Mouse (Mus musculus) G1E (cell line): ENCODE measurements around the gene Gm6096. TPM values are rescaled to one million over a fixed set of nuclear protein-coding genes. Genes with fewer than 3 reads are reported as not detected.
"Not testable (repeated sequence)": the region's sequence is repeated elsewhere in the genome, so short reads cannot be mapped to it uniquely, and the experiment has no call there.

Experiments used
- ATAC-seq: 2 replicates; pipeline ENCODE4 v1.8.0; 2016; ENCODE audit warnings: mild to moderate bottlenecking; ENCODE audit not compliant: insufficient number of reproducible peaks, poor library complexity, low FRiP score, severe bottlenecking; ENCODE audit errors: extremely low read depth
- DNase-seq: peaks from one replicate; pipeline ENCODE4 v3.0.0; 2012; ENCODE audit warnings: low spot score
- H3K27me3 ChIP-seq: 2 replicates; pipeline ENCODE4 v1.6.1; 2012; ENCODE audit warnings: mild to moderate bottlenecking, low read length, inconsistent platforms; ENCODE audit not compliant: insufficient read depth
- H3K36me3 ChIP-seq: replicated peaks from 2 replicates; pipeline ENCODE3; 2012; ENCODE audit warnings: mild to moderate bottlenecking, inconsistent platforms
- H3K4me1 ChIP-seq: 2 replicates; pipeline ENCODE4 v1.6.1; 2012; ENCODE audit warnings: low read depth, low read length, inconsistent platforms, mixed read lengths; ENCODE audit not compliant: insufficient read depth
- H3K4me3 ChIP-seq: 2 replicates; pipeline ENCODE4 v1.5.1; 2012; ENCODE audit warnings: low read depth, mild to moderate bottlenecking, inconsistent platforms, low read length, moderate library complexity, mixed read lengths
- H3K9me3 ChIP-seq: replicated peaks from 2 replicates; pipeline ENCODE4 v1.6.1; 2012; ENCODE audit warnings: inconsistent platforms
- CTCF ChIP-seq: IDR thresholded peaks from 2 replicates; pipeline ENCODE4 v1.5.1; 2012; ENCODE audit warnings: low read depth, low read length, inconsistent platforms, mixed read lengths
- GATA1 ChIP-seq: IDR thresholded peaks from 2 replicates; pipeline ENCODE4 v1.6.1; 2012; ENCODE audit warnings: borderline replicate concordance, low read length, inconsistent platforms, mixed read lengths
- GATA2 ChIP-seq: IDR thresholded peaks from 2 replicates; pipeline ENCODE4 v1.6.1; 2012; ENCODE audit warnings: low read depth, low read length, inconsistent platforms, borderline replicate concordance
- POLR2AphosphoS5 ChIP-seq: IDR thresholded peaks from 2 replicates; pipeline ENCODE4 v1.6.1; 2012; ENCODE audit warnings: low read depth, low read length, inconsistent platforms; ENCODE audit not compliant: insufficient replicate concordance
- TAL1 ChIP-seq: conservative IDR thresholded peaks from 2 replicates; pipeline ENCODE4 v1.6.1; 2012; ENCODE audit warnings: low read depth, low read length, inconsistent platforms, mixed read lengths
- polyA plus RNA-seq: library from polyadenylated mRNA; stranded (reverse); fragments of >175 nt; gene quantifications from 2 replicates; pipeline ENCODE4 v1.2.3, GENCODE M21; 2012
- total RNA-seq, 2 experiments: library from RNA; stranded (forward) in 1 of 2; stranded (reverse) in 1 of 2; fragments of 200-1000 nt in 1 of 2; fragments of >200 nt in 1 of 2; fragmentation: Nextera tagmentation in 1 of 2; gene quantifications; 2 replicates each; pipeline ENCODE4 v1.2.3; 2014 to 2017

Gene Gm6096
- total RNA-seq (2014; fragmentation: Nextera tagmentation) (not detected in 2 replicates), total RNA-seq (2017) (not detected in 2 replicates), polyA plus RNA-seq (not detected in 2 replicates)

- no peak for ATAC-seq
- Histone ChIP-seq H3K4me1 (peaks cover 3% of the 10 kb centered on the region; the same call in 1 of the 2 replicates), H3K36me3 (peaks cover 78% of the 10 kb centered on the region), H3K9me3 (no peaks in the 10 kb centered on the region), H3K4me3 (no peak within 1 kb of the TSS), H3K27me3 (no peaks in the 10 kb centered on the region)
- no peak for DNase-seq
- TF ChIP-seq POLR2AphosphoS5 (no peak), CTCF (no peak), GATA1 (no peak), TAL1 (no peak), GATA2 (no peak)
These were observed at the start of gene Gm6096 for GRCm38 (mm10) chr7:34250738-34251137. Gm6096 (plus strand) TSS chr7:34251038.

- not testable (repeated sequence) for DNase-seq, ATAC-seq, H3K4me3 ChIP-seq, H3K27me3 ChIP-seq, H3K9me3 ChIP-seq
- peaks cover 70% of the 10 kb centered on the region for H3K36me3 ChIP-seq
- peaks cover 49% of the 10 kb centered on the region for H3K4me1 ChIP-seq
These were observed 48.7 kb upstream of the Gm6096 start for GRCm38 (mm10) chr7:34202147-34202546.

GRCm38 (mm10) chr7:34206331-34206730 lies 44.5 kb upstream of the Gm6096 start:
- TF ChIP-seq GATA1 (no peak), TAL1 (no peak), POLR2AphosphoS5 (no peak), GATA2 (no peak), CTCF (no peak)
- no peak overlapping the region for H3K4me3 ChIP-seq
- peaks cover 55% of the 10 kb centered on the region for H3K4me1 ChIP-seq
- DNase-seq (no peak), ATAC-seq (no peak)
- H3K27me3 ChIP-seq = no peaks in the 10 kb centered on the region
- no peaks in the 10 kb centered on the region for H3K9me3 ChIP-seq
- peaks cover 98% of the 10 kb centered on the region for H3K36me3 ChIP-seq

- no peak for DNase-seq
- Histone ChIP-seq H3K36me3 (peaks cover 100% of the 10 kb centered on the region), H3K27me3 (no peaks in the 10 kb centered on the region), H3K4me1 (peaks cover 51% of the 10 kb centered on the region), H3K4me3 (no peak overlapping the region), H3K9me3 (no peaks in the 10 kb centered on the region)
- ATAC-seq = no peak; the same call in 1 of the 2 replicates
- no peak for TF ChIP-seq POLR2AphosphoS5
- 0 out of 2 replicates have a peak, but pooled peaks have one; percentile 9 for TF ChIP-seq CTCF
These were observed 42.7 kb upstream of the Gm6096 start for GRCm38 (mm10) chr7:34208027-34208745.

GRCm38 (mm10) chr7:34213281-34213680 lies 37.6 kb upstream of the Gm6096 start:
- DNase-seq (no peak), ATAC-seq (no peak)
- H3K9me3 ChIP-seq = no peaks in the 10 kb centered on the region
- no peaks in the 10 kb centered on the region for H3K27me3 ChIP-seq
- H3K4me3 ChIP-seq = no peak overlapping the region
- H3K4me1 ChIP-seq = peaks cover 54% of the 10 kb centered on the region
- peaks cover 100% of the 10 kb centered on the region for H3K36me3 ChIP-seq
- TF ChIP-seq CTCF (no peak), TAL1 (no peak)

GRCm38 (mm10) chr7:34214644-34215043 lies 36.2 kb upstream of the Gm6096 start:
- Histone ChIP-seq H3K27me3 (no peaks in the 10 kb centered on the region), H3K36me3 (peaks cover 100% of the 10 kb centered on the region), H3K4me1 (peaks cover 58% of the 10 kb centered on the region), H3K4me3 (no peak overlapping the region), H3K9me3 (no peaks in the 10 kb centered on the region)
- DNase-seq (no peak), ATAC-seq (no peak)
- TF ChIP-seq GATA2 = no peak
- no peak for TF ChIP-seq TAL1
- no peak for TF ChIP-seq GATA1
- no peak for TF ChIP-seq POLR2AphosphoS5
- TF ChIP-seq CTCF = no peak

- Histone ChIP-seq H3K36me3 (peaks cover 100% of the 10 kb centered on the region), H3K4me1 (peaks cover 55% of the 10 kb centered on the region), H3K4me3 (no peak overlapping the region), H3K27me3 (no peaks in the 10 kb centered on the region), H3K9me3 (no peaks in the 10 kb centered on the region)
- DNase-seq (no peak), ATAC-seq (no peak)
- no peak for TF ChIP-seq CTCF
- TF ChIP-seq GATA2 = no peak
- no peak; the same call in 1 of the 2 replicates for TF ChIP-seq POLR2AphosphoS5
- TF ChIP-seq TAL1 = no peak
- no peak for TF ChIP-seq GATA1
These were observed 35.4 kb upstream of the Gm6096 start for GRCm38 (mm10) chr7:34215481-34215880.
